Mouse (Mus musculus) neutrophil, adult 83 days (primary cell): ENCODE measurements around the gene Sult1b1. TPM values are rescaled to one million over a fixed set of nuclear protein-coding genes. Genes with fewer than 3 reads are reported as not detected.

Source experiments
- total RNA-seq, 2 experiments: library from RNA; stranded (reverse); gene quantifications; one replicate each; pipeline ENCODE4 v1.2.4; 2023

The Sult1b1 gene
- not detected for total RNA-seq

DNA sequence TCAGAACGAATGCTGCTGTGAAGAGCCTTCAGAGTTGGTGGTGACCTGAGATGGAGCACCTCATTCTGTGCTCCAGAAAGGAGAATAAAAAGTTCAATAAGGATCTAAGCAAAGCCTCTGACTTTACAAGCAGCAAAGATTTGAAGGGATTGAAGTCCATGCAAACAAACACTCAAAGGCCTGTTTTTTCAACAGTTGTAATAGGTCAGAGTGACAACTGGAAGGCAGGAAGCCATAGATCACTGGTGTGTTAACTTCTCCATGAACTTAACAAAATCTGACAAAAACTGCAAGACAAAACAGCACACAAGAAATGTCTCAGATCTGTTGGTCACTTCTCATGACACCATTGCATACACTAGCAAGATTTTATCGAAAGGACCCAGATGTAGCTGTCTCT is at the start of gene Sult1b1:
TSS of gene Sult1b1 (minus strand) at position 85 of the 400 bp plus-strand sequence.

DNA sequence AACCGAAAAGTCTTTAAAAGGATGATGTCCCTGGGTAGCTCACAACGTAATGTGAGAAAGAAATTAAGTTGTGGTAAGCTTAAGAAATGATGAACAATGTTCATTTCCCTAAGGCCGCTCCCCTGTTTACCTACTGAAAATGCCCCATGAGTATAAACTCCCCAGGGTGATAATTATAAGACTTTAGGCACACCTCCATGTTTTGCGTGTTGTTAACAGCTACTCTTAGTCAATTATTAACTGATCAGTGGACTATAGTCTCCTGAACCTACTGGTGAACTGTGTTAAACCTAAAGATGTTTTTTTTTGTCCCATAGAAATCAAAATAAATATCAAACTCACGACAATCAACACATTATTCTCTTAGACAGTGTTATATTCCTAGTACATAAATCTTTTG is 30.9 kb upstream of the Sult1b1 start, which contains the start of gene Sult1d1:
TSS of gene Sult1d1 (minus strand) at position 183 of the 400 bp plus-strand sequence.

DNA sequence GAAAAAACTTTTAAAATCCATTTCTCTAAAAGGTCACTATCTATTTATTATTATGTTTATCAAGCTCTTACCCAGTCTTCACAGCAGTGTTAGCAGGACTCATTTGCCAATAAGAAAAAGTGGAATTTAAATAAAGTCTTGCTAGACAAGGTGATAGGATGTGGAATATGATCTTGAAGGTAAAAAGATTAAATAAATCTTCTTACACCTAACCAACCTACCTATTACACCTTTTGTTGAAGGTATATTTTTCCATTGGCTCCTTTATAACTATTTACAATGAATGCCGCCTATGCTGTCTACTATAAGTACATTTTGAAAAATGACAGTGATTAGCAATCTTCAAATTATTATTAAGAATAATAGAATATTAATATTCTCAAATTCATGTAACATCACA is 47.2 kb downstream of the Sult1b1 start, which contains the start of gene Ugt2a1:
TSS of gene Ugt2a1 (minus strand) at position 101 of the 400 bp plus-strand sequence.

DNA sequence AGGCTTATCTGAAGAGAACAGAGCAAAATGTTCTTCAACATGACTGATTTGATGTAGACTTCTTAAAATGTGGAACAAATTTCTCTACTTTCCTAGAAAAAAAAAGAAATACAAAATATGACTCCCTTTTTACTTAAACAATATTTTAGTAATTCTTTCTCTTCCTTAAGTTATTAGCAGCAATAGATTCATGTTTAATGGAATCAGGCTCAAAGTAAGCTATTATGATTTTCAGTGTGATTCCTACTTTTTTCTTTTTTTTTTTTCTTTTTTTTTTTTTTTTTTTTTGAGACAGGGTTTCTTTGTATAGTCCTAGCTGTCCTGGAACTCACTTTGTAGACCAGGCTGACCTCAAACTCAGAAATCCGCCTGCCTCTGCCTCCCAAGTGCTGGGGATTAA is 51.3 kb downstream of the Sult1b1 start, which contains the start of gene Gm43638:
TSS of gene Gm43638 (minus strand) at position 101 of the 400 bp plus-strand sequence.

DNA sequence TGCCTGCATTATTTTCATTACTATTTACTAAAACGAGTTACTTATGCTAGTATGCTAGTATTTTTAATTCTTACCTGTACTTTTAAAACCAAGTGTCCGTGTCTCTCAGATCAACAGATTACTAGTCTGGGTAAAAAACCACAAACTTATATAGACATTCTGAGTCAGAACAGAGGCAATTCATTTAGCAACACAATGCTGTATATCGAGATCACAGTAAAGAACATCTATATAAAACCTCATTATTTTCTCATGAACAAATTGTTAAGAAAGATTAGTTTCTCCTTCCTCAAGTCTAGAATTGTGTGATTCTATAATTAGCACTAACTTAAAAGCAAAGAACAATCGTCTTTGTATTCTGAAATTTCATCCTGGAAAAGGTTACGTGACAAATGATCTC is 55.8 kb downstream of the Sult1b1 start, which contains the start of gene Ugt2a2:
TSS of gene Ugt2a2 (minus strand) at position 101 of the 400 bp plus-strand sequence.

Other genes with a start within 250 kb of the Sult1b1 start
- gene Ugt2a3, start 201.0 kb downstream of the Sult1b1 start, total RNA-seq, result not detected
- gene Ugt2b38, start 114.0 kb downstream of the Sult1b1 start, total RNA-seq, result not detected
- gene Ugt2a2, start 55.9 kb downstream of the Sult1b1 start, total RNA-seq, result not detected
- not detected for gene Gm43638, start 51.4 kb downstream of the Sult1b1 start, total RNA-seq
- not detected for gene Ugt2a1, start 47.3 kb downstream of the Sult1b1 start, total RNA-seq
- not detected for gene Sult1d1, start 30.8 kb upstream of the Sult1b1 start, total RNA-seq
- not detected for gene Sult1e1, start 53.4 kb upstream of the Sult1b1 start, total RNA-seq
- gene Csn1s1, start 128.0 kb upstream of the Sult1b1 start, total RNA-seq, result not detected
- not detected for gene Csn2, start 161.4 kb upstream of the Sult1b1 start, total RNA-seq
- not detected for gene Csn1s2a, start 236.4 kb upstream of the Sult1b1 start, total RNA-seq